Mouse (Mus musculus) heart, postnatal 0 days (tissue): ENCODE results near the gene Hlcs.

Source experiments
- CTCF ChIP-seq: IDR thresholded peaks from 2 replicates; pipeline ENCODE4 v1.5.1; 2016; ENCODE audit warnings: antibody characterized with exemption, control low read depth, low read depth
- EP300 ChIP-seq: IDR thresholded peaks from 2 replicates; pipeline ENCODE4 v1.6.1; 2016; ENCODE audit warnings: antibody characterized with exemption, low read depth

GRCm38 (mm10) chr16:94291141-94291540, 22.2 kb downstream of the Hlcs start:
- TF ChIP-seq CTCF (no peak), EP300 (no peak)
